Mouse (Mus musculus) adrenal gland, postnatal 36 days (tissue): Measurements from ENCODE around the gene Fstl4. TPM values are rescaled to one million over a fixed set of nuclear protein-coding genes. Genes with fewer than 3 reads are reported as not detected.

ENCODE experiments used
- DNase-seq, 2 experiments: peaks; one replicate each; pipeline ENCODE4 v3.0.0; 2021; ENCODE audit warnings: mixed read lengths in 1 of 2
- long read RNA-seq, 2 experiments: library from polyadenylated mRNA; stranded (forward); transcript quantifications; one replicate each; pipeline ENCODE4 v2.0.0; 2021; ENCODE audit warnings: borderline sequencing depth in 2 of 2
- total RNA-seq, 2 experiments: library from RNA; stranded (reverse); gene quantifications; 2 replicates each; pipeline ENCODE4 v1.2.3; 2021

Gene Fstl4
- 1 to 10 TPM in 1 of 2 experiments, under 1 TPM in 1; 0.79 to 1.1 TPM for total RNA-seq
- long read RNA-seq, experiment 1 = 0 reads
- long read RNA-seq, experiment 2 = 0 reads

DNA sequence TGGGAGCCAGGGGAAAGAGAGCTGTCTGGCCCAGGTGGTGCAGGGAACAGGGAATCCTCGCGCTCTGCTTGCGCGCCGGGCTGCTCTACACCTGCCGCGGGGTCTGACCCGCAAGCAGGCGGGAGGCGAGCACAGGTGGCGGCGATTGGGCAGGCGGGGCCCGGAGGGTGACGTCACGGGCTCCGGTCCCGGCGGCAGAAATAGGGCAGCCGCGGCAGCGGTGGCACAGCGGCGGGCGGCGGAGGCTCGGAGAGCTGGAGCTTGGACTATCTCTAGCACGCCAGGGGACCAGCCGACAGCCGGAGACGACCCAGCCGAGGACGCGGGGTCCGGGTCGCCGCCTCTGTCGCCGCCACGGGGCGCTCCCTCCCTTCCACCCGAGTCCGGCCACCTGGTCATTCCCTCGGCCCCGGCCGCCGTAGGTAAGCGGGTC is at the start of gene Fstl4:
Gene Fstl4 (plus strand): TSS at position 174 of the 433 bp plus-strand sequence.
- DNase-seq = peak; percentile 72 to 73

DNA sequence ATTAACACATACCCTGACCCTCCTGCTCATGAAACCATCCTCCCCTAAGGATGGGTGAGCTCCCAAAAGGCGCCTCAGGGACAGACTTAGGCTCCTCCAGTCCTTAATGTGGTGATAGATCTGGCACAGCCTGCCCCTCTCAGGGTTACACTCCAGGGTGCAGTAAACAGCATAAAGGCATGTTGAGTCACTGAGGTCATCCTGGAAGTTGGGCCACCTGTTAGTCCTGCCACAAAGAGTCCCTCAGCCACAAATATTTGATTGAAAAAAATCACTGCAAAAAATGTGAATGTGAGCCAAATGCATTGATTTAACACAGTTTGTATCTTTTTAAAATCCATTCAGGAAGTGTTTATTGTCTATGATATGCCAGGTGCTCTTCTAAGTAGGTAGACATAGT is 45.9 kb upstream of the Fstl4 start:
- DNase-seq = no peak

DNA sequence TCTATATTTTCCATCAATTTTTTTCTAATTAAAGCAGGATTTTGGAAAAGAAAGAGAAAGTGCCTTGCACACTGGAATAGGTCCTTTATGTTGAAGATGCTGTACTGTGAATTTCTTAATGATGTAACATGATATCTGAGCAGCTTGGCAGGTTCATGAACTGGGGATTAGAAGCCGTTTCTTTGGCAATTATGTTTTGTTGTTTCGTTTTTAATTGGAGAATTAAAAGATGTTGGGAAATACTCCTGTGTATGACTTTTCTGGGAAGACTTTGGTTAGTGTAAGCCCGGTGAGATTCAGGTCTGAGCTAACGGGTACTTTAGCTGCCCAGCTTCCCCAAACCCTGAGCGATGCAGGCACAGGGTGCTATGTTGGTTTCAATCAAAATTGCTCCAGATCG is 43.3 kb upstream of the Fstl4 start:
- DNase-seq = no peak

DNA sequence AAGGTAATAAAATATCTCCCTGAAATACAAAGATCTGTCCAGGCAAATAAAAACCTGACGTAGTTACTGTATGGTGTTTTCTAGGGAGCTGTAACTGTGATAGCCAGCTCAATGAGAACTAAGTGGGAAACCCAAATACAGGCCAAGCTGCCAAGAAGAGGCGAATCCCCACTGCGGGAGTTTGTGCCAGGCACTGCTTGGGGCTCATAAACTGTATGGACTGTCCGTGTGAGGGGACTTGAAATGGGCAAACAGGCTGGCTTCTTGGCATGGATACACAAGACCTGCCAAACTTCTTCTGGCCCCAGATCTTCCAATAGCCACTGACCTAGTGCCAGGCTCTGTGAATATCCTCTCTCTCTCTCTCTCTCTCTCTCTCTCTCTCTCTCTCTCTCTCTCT is 41.7 kb upstream of the Fstl4 start:
- no peak for DNase-seq

DNA sequence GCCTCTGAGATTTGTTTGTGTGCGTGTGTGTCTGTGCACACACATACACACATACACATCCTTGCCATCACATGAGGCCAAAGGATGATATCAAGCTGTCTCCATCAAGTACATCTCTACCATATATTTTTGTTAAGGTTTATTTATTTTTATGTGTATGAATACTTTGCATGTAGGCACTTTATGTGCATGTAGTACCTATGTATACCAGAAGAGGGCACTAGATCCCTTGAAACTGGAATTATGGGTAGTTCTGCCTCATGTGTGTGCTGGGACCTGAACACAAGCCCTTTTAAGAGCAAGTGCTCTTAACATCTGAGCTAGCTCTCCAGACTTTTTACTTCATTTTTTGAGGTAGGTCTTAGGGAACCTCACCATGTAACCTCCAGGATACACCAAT is 38.4 kb upstream of the Fstl4 start:
- DNase-seq = no peak

DNA sequence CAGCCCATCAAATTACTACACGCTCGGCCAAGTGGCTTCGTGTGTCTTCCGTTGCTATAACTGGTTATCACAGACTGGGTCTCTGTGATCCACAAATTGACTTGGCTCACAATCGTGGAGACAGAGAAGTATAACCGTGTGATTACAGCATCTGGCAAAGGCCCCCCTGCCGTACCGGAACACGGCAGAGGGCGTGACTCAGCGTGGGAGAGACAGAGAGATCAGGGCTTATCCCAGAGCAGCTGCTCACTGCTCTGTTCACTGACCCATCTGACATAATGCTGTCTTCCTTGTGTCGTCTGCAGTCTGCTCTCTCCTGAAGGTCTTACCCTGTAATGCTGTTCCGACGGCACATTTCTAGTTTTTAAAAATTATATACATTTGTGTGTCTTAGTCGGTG is 36.0 kb upstream of the Fstl4 start:
- DNase-seq = no peak

DNA sequence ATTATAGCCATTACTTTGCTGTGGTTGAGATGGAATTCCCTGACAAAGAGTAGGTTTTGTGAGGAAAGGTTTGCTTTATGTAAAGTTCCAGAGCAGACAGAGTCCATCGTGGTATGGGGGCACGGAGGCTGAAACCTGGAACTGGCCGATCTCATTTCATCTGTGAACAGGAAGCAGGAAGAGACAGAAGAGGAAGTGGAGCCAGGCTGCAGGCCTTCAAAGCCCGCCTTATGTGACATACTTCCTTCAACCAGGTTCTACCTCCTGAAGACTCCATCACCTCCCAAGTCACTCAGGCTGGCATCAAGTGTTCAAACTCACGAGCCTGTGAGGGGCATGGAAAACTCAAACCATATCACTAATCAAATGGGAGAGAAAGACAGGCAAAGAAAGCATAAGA is 34.5 kb upstream of the Fstl4 start:
- no peak for DNase-seq

DNA sequence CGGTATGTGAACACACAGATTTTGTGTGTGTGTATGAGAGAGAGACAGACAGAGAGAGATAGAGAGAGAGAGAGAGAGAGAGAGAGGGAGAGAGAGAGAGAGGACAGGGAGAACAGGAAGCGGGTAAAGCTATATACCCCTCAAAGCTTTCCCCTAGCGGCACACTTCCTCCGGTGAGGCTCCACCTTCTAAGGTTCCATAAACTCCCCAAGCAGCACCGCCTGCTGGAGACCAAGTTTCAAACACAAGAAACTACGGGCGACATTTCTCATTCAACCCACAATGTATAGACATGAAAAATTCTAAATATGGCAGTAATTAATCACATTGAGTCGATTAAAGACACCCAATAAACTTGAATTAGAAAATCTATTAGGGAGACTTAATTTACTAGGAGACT is 32.5 kb upstream of the Fstl4 start:
- DNase-seq = no peak

DNA sequence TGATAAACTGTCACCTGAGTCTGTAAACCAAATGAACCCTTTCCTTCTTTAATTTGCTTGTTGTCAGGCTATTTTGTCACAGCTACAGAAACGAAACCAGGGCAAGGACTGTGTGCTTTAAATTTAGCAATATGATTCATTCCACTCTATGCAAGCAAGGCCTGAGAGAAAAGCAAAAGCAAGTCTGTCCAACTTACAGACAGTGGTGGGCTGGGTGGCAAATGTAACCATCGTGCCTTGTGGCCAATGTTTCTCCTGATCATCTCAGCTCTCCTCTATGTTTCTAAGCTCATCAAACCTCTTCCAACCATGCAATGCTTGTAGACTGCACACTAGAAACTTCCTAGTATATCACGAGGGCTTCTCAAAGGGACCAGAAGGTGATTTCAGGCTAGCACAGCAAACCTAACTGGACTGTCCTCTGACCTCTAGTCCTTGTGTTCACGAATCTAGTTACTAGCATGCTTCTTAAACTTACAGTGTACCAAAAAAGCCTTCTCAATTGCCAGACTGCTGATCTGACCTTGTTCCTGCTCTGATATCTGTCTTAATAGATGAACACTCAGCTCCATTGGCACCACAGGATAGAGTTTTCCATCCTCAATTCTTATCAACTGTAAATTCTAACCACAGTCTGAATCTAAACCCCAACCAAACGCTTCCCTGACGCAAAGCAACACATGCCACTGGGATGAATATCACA is 29.8 kb upstream of the Fstl4 start:
- no peak for DNase-seq

DNA sequence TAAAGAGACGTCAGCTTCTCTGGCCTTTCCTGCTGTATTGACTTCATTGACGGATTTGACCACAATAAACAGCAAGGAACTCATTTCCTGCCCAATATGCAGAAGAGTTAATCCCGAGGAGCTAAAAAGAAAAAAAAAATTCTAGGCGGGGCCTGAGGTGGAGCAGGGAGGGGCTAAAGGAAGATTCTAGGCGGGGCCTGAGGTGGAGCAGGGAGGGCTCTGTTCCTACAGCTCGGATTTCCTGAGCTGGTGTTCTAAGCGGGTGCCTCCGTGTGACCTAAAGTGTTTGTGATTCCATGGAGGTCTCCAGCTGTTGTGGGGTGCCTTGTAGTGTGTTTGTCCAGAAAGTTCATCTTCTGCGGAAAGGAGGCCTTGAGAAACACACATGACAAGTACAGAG is 25.2 kb upstream of the Fstl4 start:
- no peak for DNase-seq

DNA sequence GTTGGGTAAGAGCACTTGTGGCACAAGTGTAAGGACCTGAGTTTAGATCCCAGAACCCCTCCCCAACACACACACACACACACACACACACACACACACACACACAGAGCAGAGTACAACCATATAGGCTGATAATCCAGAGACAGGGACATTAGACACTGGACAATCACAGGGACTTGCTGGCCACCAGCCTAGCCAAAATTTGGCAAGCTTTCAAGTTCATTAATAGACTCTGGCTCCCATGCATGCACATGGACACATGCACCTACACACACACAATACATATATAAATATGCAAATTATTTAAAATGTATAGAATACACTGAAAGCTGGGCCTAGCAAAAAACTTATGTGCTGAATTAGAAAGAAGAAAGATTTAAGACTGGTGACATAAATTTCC is 24.0 kb upstream of the Fstl4 start:
- no peak for DNase-seq

DNA sequence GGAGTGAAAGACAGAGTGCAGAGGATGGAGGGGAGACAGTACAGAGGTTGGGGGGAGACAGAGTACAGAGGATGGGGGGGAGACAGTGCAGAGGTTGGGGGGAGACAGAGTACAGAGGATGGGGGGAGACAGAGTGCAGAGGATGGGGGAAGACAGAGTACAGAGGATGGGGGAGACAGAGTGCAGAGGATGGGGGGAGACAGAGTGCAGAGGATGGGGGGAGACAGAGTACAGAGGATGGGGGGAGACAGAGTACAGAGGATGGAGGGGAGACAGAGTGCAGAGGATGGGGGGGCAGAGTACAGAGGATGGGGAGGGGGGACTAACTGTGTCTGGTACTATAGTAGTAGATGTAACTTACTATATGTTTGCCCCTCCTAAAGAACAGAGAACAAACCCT is 20.5 kb upstream of the Fstl4 start:
- no peak for DNase-seq

DNA sequence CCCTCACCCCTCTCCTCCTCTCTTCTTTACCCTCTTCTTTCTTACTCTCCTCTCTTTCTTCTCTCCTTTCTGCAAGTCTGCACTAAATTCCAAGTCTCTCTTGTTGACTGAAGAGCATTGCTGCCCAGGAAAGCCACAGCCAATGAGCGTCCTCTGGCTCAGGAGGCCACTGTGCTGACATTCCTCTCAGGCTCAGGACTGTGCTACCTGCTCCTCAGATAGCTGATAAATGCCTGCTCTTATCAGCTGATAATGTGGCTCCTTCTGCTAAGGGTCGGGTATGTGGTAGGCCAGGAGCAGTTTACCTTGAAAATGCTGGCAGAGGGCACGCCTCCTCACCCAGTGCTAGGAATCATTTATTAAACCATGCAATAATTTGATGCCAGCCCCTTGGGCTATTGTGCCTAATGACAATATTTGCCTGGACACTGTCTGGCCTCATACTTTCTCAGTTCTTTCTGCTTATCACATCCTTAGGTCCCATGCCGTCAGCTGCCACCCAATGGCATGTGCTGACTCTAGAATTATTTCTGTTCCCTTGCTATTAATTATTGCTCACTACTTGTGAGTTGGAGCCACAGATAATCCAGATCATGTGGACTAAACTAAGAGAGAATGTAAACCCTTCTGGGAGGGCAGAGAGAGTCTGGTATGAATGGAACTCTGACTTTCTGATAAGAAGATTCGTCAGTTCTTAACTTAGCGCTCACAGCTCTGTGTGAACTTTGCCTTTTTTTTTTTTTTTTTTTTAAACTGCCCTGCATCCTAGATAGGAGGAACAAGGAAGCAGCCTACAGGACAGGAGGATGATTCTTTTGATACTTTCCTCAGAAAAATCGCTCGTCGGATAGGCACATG is 19.6 kb upstream of the Fstl4 start:
- DNase-seq = no peak

DNA sequence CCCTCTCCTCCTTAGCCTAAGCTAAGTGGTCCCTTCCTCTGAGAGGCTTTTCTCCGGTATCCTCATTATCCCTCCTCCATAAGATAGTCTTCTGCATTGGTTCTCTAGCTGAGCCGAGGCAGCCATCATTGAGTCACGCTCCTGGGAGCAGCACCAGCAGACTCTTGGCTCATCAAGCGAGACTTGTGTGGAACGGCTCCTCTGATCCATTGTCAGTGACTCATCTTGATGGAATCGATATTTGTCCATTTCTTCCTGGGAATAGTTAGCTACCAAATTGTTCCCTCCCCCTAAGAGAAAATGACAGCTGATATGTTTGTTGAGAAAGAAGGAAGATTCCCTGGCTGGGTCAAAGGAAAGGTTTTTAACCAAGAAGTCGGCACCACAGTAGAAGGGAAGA is 17.2 kb upstream of the Fstl4 start:
- DNase-seq = no peak

DNA sequence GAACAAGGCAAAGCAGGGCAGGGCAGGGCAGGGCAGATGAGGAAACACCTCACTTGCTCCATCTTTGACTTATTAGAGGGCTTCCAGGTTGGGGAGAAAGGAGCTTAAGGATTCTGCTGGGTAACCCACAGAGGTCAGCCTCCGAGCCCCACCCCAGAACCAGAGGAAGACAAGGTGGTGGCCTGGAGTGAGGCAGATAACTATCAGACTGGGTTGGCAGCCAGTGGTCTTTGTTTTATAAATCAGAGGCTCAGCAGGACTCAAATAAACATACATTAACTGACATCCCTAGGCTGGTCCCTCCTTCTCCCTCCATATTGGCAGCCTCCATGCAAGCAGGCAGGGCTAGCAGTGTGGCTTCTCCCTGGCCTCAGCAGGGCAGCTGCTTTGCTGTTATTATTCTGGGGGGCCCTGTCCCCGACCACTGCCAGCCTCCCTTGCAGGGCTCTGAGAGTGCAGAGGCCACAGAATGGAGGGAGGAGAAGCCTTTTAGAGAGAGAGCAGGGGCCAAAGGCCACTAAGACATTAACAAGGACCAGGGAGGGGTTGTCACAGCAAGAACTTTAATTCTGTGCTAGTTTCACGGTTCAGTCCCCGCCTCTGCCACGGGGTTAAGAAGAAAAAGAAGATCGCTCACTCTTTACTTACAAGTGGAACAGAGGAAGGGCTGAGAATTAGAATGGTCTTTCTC is 16.5 kb upstream of the Fstl4 start:
- no peak for DNase-seq

DNA sequence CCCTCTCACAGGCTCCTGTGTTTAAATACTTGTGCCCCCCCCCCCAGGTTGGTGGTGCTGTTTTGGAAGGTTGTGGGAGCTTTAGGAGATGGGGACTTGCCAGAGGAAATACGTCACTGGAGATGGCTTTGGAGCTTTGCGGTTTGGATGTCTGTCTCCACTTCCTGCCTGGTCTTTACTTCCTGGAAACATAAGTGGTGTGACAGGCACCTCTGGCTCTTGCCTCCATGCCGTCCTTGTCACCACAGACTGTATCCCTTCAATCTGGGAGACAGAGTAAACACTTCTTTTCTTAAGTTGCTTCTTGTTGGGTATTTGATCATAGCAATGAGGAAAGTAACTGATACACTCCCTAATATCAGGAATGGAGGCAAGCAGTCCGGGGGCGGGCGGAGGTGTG is 14.4 kb upstream of the Fstl4 start:
- no peak for DNase-seq

DNA sequence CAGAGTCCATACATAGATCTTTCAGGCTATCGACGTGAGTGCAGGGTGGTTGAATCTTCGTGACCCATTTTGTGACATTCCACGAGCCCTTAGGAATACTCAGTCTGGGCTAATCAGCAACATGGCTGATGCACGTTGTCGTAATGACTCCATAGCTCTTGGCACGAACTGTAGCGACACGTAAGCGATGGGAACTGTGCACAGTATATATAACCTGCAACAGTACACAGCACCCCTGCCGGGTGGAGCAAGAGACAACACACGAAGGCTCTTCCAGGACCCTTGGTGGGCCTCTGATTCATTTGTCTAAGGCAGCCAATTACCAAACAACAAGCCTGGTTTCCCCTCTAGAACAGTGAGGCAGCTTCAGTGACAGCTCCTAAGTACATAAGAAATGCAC is 11.9 kb upstream of the Fstl4 start:
- no peak for DNase-seq

DNA sequence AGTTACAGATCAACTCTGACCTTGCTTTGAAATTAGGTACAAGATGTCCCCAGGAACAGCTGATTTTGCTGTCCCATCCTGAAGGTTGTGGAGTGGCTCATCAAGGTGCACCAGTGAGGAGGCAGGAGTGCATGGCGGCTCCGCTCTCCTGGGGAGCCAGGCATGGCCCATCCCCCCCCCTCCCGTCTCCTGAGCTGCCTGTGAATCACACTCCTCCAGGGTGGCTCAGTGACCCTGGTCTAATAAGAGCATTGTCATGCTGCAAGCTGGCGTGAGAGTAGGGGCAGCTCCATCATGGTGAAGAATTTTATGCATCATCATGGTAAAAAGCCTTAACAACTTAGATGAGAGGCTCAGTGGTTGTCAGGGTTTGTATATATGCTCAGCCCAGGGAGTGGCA is 11.2 kb upstream of the Fstl4 start:
- DNase-seq = no peak

DNA sequence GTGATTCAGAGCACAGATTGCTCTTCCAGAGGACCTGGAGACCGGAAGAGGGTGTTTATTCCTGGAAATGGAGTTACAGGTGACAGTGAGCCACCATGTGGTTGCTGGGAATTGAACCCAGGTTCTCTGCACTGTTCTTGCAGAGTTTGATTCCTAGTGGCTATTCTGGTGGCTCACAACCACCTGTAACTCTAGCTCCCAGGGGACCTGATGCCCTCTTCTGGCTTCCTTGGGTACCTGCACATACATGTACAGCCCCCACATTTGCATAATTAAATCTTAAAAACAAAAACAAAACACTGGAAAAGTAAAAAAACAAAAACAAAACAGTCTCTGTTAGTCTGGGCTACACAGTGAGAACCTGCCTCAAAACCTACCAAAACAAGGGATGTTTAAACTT is 2.6 kb upstream of the Fstl4 start:
- DNase-seq = no peak

DNA sequence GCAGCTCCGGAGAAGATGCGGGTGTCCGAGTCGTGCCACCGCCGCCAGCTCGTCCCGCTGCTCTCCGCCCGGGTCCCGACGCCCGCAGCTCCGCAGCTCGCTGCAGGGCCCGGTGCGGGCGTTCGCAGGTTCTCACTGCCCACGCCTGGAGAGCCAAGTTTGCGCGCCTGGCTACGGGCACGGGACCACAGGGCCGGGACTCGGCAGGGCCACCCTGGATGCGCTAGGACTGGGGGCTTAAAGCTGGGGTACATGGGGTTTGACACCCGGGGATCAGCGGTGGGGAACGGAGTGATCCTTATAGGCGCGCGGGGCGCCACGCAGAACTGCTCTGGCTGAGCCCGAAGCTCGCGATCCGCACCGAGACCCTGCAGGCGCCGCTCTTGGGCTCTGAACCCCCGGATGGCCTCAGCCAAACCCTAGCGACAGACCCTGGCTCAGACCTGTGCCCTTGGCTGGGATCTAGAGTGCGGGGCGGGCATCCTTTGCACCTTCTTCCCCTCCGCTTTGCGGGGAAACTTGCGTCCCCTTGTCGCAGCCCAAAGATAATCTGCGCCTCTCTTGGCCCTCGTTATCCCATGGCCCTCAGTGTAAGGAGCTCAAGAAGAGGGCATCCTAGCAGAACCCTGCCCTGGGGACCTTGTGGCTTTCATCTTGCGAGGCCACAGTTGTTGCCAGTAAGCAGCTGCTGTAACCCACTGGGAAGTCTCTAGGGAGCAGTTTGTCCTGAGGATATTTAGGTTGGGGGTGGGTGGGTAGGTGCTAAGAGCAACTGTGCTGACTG is 652 bp downstream of the Fstl4 start:
- DNase-seq = peak; percentile 16 to 17

DNA sequence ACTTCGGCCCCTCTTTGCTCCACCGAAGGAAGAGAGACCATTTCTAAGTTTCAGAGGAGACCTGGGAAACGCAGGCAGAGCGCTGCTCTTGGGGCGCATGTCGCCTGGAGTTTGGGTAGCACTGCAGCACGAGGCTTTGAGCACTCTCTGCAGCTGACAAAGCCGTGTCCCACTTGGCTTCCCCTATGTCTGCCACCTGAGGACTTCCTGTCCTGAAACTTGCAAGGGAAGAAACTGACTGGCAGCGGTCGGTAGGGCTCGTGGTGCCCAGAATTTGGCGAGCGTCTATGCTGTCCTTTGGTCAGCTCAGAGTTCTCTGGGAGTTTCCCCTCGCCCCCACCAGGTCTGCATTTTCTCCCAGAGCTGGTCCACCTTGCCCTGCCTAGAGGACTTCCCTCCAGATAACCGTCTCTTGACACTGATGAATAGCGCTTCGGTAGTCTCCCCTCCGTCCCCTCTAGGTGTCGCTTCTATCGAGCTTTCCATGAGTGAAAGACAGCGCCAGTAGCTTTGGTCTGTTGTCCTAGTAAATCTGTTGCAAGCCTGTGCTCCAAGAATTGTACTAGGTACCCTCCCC is 1.3 kb downstream of the Fstl4 start:
- DNase-seq = peak; percentile 39 to 53

DNA sequence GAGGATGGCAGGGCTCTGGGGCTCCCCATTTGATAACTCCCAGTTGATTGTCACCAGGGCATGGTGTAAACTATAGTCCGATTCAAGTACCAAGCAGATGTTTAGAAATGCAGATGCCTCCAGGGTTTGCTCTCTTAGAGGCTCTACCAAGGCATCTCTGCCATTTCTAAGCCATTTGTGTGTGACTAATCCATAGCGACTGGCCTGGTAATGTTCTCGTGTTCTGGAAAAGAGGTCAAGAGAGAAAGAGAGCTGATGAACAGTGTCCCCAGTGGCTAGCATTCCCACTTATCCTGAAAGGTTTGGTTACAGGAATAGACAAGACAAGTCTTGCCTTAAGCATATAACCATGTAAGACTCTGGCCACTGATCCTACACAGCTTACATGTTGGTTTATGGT is 3.5 kb downstream of the Fstl4 start:
- DNase-seq = no peak
